Mouse (Mus musculus) lung, embryonic 16.5 days (tissue): ENCODE data around the gene Synrg. TPM values are rescaled to one million over a fixed set of nuclear protein-coding genes. Genes with fewer than 3 reads are reported as not detected.

Experiments used
- ATAC-seq: fragments of 200-750 bp; cut with Nextera tagmentation; 2 replicates; pipeline ENCODE4 v1.8.0; 2017; ENCODE audit warnings: low read depth, mild to moderate bottlenecking, moderate library complexity
- H3K27ac ChIP-seq: fragments of 300-500 bp; sonication (generic); 2 replicates; pipeline ENCODE4 v1.5.1; 2014; ENCODE audit warnings: mild to moderate bottlenecking, control low read depth, low read length
- H3K27me3 ChIP-seq: fragments of 300-500 bp; sonication (generic); 2 replicates; pipeline ENCODE4 v1.6.1; 2014; ENCODE audit warnings: low read depth, low read length, mixed read lengths; ENCODE audit not compliant: control insufficient read depth, insufficient read depth
- H3K36me3 ChIP-seq: fragments of 300-500 bp; sonication (generic); 2 replicates; pipeline ENCODE4 v1.6.1; 2014; ENCODE audit warnings: low read length; ENCODE audit not compliant: control insufficient read depth, insufficient read depth
- H3K4me1 ChIP-seq: fragments of 300-500 bp; sonication (generic); replicated peaks from 2 replicates; pipeline ENCODE4 v1.6.1; 2014; ENCODE audit warnings: low read length, mixed read lengths; ENCODE audit not compliant: control insufficient read depth, insufficient read depth
- H3K4me2 ChIP-seq: fragments of 300-500 bp; sonication (generic); 2 replicates; pipeline ENCODE4 v1.6.1; 2014; ENCODE audit warnings: low read depth, low read length, control low read depth
- H3K4me3 ChIP-seq: fragments of 300-500 bp; sonication (generic); 2 replicates; pipeline ENCODE4 v1.5.1; 2014; ENCODE audit warnings: mild to moderate bottlenecking, low read length, control low read depth
- H3K9ac ChIP-seq: fragments of 300-500 bp; sonication (generic); 2 replicates; pipeline ENCODE4 v1.6.1; 2014; ENCODE audit warnings: low read length, control low read depth
- H3K9me3 ChIP-seq: fragments of 300-500 bp; sonication (generic); 2 replicates; pipeline ENCODE4 v1.6.1; 2016; ENCODE audit warnings: low read length; ENCODE audit not compliant: control insufficient read depth
- WGBS: fragments of 180-500 bp; shearing (Covaris S2); extraction: QIAGEN DNeasy Blood & Tissue Kit; methylation state at CpG from one replicate; pipeline ENCODE4 v1.1.7; 2014; 5-methylcytosine and 5-hydroxymethylcytosine counted together
- polyA plus RNA-seq: library from polyadenylated mRNA; unstranded; fragments of >200 nt; fragmentation: Nextera tagmentation; extraction: Ambion mirVana; gene quantifications from 2 replicates; pipeline ENCODE4 v1.2.1, GENCODE M21; 2015

The Synrg gene
- polyA plus RNA-seq, 1 experiment from 2014 or later = 11.1 TPM

DNA sequence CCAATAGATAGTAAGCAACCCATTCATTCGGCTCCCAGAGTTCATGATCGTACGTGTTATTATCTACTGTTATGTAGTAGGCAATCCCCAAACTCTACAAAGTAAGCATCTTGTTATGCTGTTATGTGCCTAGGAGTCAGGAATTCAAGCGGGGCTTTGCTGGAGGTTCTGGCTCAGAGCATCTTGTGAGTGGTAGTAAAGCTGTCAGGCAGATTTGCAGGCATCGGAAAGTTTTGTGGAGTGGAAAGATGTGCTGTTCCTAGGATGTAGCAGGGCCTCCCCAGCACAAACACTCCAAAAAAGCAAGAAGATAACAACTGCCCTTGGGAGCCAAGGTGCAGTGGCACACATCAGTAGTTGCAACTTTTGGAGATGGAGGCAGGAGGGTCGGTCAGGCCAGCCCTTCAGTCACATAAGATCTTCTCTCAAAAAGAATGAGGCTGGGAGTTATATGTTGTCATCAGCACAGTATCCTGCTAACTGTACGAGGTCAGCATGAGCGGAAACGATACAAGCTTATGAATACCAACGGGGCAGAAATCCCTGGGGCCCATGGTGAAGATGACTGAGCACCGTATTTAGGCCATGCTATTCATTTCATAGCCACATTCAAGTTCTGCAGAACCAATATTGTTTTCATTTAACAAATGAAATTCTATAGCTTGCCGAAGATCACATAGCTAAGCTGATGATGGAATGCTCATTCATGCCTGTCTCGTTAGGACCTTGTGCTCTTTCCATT, 12.2 kb downstream of the Synrg start:
- 88% methylated on average over 13 of the region's 13 CpGs for WGBS
- no peak overlapping the region for H3K27ac ChIP-seq
- H3K4me1 ChIP-seq = no peaks in the 10 kb centered on the region
- H3K4me3 ChIP-seq = no peak overlapping the region
- no peaks in the 10 kb centered on the region for H3K27me3 ChIP-seq
- ATAC-seq = no peak
- H3K4me2 ChIP-seq = no peak overlapping the region
- 0 out of 2 replicates have a peak, but pooled peaks cover 8% of the 10 kb centered on the region for H3K36me3 ChIP-seq
- no peaks in the 10 kb centered on the region for H3K9me3 ChIP-seq
- no peak overlapping the region for H3K9ac ChIP-seq

DNA sequence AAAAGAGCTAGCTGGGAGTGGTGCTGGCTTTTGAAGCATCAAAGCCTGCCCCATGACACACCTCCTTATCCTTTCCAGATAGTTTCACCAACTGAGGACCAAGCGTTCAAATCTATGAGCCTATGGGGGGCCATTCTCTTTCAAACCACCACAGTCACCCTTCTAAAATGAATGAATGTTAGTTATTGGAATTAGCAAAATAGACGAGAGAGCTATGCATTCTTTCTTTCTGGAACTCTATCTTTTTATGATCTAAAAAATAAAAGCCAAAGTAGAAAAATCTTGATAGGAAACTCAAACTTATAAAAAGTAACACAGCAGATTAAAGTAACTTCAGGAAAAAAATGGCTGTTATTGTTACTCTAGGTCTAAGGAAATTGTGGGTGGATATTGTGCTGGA, 13.6 kb downstream of the Synrg start:
- no peaks in the 10 kb centered on the region for H3K27me3 ChIP-seq
- no peak overlapping the region for H3K4me2 ChIP-seq
- 86% methylated on average over 2 of the region's 2 CpGs for WGBS
- 0 out of 2 replicates have a peak, but pooled peaks cover 12% of the 10 kb centered on the region for H3K36me3 ChIP-seq
- H3K4me3 ChIP-seq = no peak overlapping the region
- ATAC-seq = no peak
- H3K4me1 ChIP-seq = no peaks in the 10 kb centered on the region
- H3K9ac ChIP-seq = no peak overlapping the region
- H3K9me3 ChIP-seq = no peaks in the 10 kb centered on the region
- no peak overlapping the region for H3K27ac ChIP-seq

DNA sequence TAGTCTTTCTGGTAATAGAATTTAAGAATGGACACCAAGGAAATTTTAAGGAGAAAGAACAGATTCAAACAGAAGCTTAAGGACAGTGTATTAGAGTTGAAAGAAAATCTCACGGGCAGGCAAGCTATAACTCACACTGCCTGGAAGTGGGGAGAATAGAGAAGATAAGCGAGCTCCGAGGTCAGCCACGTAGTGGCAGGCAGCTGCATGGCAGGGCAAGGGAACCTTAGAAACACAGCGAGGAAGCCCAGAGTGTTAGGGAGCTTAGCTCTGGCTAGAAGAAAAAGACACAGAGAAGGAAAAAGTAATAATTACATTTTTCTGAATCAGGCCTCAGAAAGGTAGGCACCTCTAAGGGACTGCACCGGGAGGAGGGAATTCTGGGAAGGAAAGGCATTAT, 15.8 kb downstream of the Synrg start:
- H3K27me3 ChIP-seq = no peaks in the 10 kb centered on the region
- no peaks in the 10 kb centered on the region for H3K4me1 ChIP-seq
- no peak overlapping the region for H3K4me2 ChIP-seq
- H3K27ac ChIP-seq = no peak overlapping the region
- 86% methylated on average over 6 of the region's 6 CpGs for whole genome bisulfite sequencing
- no peak overlapping the region for H3K9ac ChIP-seq
- no peak for ATAC-seq
- 0 out of 2 replicates have a peak, but pooled peaks cover 14% of the 10 kb centered on the region for H3K36me3 ChIP-seq
- H3K9me3 ChIP-seq = no peaks in the 10 kb centered on the region
- H3K4me3 ChIP-seq = no peak overlapping the region

DNA sequence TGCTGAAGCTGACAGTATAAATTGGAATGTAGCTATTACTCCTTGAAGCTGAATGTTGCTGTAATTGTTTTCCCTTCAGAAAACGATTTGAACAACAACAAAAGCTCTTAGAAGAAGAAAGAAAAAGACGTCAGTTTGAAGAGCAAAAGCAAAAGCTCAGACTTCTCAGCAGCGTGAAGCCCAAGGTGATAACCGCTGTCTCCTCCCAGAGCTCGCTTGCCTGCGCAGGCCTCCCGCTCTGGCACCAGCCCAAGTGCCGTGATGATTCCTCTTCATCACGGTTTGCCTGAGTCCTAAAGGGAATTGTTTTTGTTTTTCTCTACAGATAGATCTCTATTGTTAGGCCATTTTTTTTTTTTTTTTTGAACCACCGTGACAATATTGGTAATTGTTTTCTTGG, 17.1 kb downstream of the Synrg start:
- H3K4me3 ChIP-seq = no peak overlapping the region
- peaks cover 14% of the 10 kb centered on the region; the same call in 1 of the 2 replicates for H3K36me3 ChIP-seq
- no peaks in the 10 kb centered on the region for H3K27me3 ChIP-seq
- H3K27ac ChIP-seq = no peak overlapping the region
- no peak overlapping the region for H3K4me2 ChIP-seq
- H3K9ac ChIP-seq = no peak overlapping the region
- ATAC-seq = no peak
- H3K9me3 ChIP-seq = no peaks in the 10 kb centered on the region
- WGBS = 77% methylated on average over 10 of the region's 10 CpGs
- H3K4me1 ChIP-seq = no peaks in the 10 kb centered on the region

DNA sequence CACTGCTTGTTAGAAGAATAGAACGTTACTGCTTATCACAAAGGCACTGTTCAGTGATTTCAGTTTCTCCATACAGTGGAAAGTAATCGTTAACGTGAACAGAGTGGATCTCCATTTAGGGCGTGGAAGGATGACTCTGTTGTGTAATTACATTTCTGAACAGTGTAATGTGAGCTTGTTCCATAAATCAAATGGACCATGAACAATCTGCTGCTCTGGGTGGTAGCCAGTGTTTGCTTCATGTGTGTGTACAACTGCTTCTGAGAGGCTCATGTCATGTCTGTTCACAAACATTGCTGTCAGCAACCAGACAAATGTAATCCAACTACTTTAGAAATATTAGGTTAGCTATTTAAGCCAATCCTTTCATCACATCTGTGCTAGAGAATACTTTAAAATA, 27.5 kb downstream of the Synrg start:
- 70% methylated on average over 4 of the region's 4 CpGs for WGBS
- H3K4me2 ChIP-seq = no peak overlapping the region
- no peak for ATAC-seq
- H3K36me3 ChIP-seq = peaks cover 12% of the 10 kb centered on the region
- H3K9ac ChIP-seq = no peak overlapping the region
- H3K27me3 ChIP-seq = no peaks in the 10 kb centered on the region
- no peaks in the 10 kb centered on the region for H3K9me3 ChIP-seq
- no peak overlapping the region for H3K4me3 ChIP-seq
- no peaks in the 10 kb centered on the region for H3K4me1 ChIP-seq
- no peak overlapping the region for H3K27ac ChIP-seq

DNA sequence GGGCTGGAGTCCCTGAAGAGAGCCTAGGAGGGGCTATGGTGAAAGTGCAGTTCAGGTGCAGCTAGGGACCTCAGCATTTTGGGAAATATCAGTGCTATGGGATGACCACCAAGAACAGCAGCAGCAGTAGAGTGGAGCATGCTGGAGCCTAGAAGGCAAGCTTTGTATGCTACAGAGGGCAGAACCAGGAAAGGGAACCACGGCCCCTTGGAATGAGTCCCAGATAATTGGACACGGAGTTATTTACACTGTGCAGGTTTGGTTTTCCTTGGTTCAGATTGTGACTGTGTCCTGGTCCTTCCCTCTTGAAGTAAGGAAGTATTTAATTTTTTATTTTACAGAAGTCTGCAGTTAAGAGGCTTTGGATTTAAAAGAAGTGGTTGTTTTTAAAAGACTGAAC, 29.2 kb downstream of the Synrg start:
- no peak overlapping the region for H3K27ac ChIP-seq
- no peaks in the 10 kb centered on the region for H3K27me3 ChIP-seq
- H3K9ac ChIP-seq = no peak overlapping the region
- H3K4me3 ChIP-seq = no peak overlapping the region
- peaks cover 16% of the 10 kb centered on the region for H3K36me3 ChIP-seq
- H3K4me1 ChIP-seq = no peaks in the 10 kb centered on the region
- 47% methylated on average over 2 of the region's 2 CpGs for WGBS
- no peaks in the 10 kb centered on the region for H3K9me3 ChIP-seq
- no peak for ATAC-seq
- no peak overlapping the region for H3K4me2 ChIP-seq

DNA sequence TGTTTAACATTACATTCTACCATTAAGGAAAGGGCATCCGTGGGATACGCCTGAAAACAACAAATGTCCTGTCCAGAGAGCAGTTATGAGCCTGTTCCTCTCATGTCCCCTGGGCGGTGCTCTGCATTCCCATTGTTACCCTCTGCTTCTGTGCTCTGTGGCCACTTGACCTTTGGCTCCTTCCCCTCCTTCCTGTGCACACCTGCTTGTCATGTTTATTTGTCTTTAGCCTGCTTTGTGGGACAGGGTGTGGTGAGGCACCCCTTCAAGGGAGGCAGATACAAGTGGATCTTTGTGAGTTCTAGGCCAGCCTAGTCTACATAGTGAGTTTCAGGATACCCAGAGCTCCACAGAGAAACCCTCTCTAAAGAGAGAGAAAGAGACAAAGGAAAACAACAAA, 30.3 kb downstream of the Synrg start:
- Histone ChIP-seq H3K27ac (no peak overlapping the region), H3K9ac (no peak overlapping the region), H3K9me3 (no peaks in the 10 kb centered on the region), H3K4me2 (no peak overlapping the region), H3K4me3 (no peak overlapping the region), H3K27me3 (no peaks in the 10 kb centered on the region), H3K36me3 (peaks cover 16% of the 10 kb centered on the region), H3K4me1 (no peaks in the 10 kb centered on the region)
- 80% methylated on average over 3 of the region's 3 CpGs for WGBS
- no peak for ATAC-seq

DNA sequence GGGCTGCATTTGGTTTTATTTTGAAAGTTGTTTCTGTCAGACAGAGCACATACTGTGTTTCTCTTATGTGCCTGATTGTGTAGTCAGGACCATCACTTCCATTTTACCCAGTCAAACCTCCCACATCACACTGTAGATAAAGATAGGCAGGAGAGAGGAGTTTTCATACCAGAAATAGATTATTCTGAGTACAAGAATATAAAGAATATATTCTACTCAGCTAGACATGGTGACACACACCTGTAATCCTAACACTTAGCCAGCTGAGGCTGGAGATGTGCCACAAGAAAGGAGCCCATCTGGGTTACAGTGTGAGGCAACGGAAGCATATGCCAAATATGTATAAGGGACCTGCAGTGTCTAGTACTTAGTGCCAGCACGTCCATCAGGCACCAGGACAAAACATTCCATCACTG, 31.3 kb downstream of the Synrg start:
- ATAC-seq = no peak
- H3K27ac ChIP-seq = no peak overlapping the region
- no peak overlapping the region for H3K4me2 ChIP-seq
- 76% methylated on average over 2 of the region's 2 CpGs for WGBS
- no peak overlapping the region for H3K4me3 ChIP-seq
- H3K36me3 ChIP-seq = peaks cover 13% of the 10 kb centered on the region
- no peak overlapping the region for H3K9ac ChIP-seq
- H3K27me3 ChIP-seq = no peaks in the 10 kb centered on the region
- no peaks in the 10 kb centered on the region for H3K9me3 ChIP-seq
- H3K4me1 ChIP-seq = no peaks in the 10 kb centered on the region

DNA sequence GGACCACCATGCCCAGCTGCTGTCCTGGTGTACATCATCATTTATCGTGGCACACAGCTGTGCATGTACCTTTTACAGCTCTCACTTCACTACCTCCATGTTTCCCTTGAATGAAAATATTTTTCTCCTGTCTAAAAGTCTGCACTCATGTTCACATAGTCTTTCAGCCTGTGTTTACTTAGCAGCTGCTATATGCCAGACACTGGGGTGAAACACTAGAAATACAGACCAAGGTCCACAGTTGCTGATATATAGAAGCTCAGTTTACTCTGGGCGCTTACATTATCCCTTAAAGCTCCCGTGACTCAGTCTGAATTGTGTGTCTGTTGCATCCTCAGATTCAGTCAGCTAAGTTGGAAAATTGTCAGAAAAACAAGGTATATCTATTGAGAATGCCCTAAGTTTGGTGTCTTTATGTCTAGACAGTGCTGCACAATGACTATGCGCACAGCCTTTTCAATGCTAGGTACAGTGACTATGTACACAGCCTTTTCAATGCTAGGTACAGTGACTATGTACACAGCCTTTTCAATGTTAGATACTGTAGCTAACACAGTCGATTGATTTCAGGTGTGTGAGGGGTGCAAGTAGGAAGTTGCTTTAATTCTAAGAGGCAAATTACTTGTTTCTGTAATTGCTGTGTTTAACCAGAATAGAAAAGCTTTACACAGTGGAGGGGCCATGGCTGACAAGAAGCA, 33.1 kb downstream of the Synrg start:
- no peaks in the 10 kb centered on the region for H3K27me3 ChIP-seq
- no peak overlapping the region for H3K4me3 ChIP-seq
- no peaks in the 10 kb centered on the region for H3K4me1 ChIP-seq
- no peaks in the 10 kb centered on the region for H3K9me3 ChIP-seq
- H3K4me2 ChIP-seq = no peak overlapping the region
- H3K36me3 ChIP-seq = peaks cover 9% of the 10 kb centered on the region
- 82% methylated on average over 5 of the region's 5 CpGs for WGBS
- no peak for ATAC-seq
- no peak overlapping the region for H3K9ac ChIP-seq
- H3K27ac ChIP-seq = no peak overlapping the region
